Mouse (Mus musculus) limb, embryonic 15.5 days (tissue): ENCODE measurements around the gene Mical3. TPM values are rescaled to one million over a fixed set of nuclear protein-coding genes. Genes with fewer than 3 reads are reported as not detected.

Source experiments
- ATAC-seq: fragments of 200-750 bp; cut with Nextera tagmentation; 2 replicates; pipeline ENCODE4 v1.8.0; 2017; ENCODE audit warnings: low read depth, moderate TSS enrichment; ENCODE audit not compliant: insufficient number of reproducible peaks, low FRiP score, low TSS enrichment
- H3K27ac ChIP-seq: fragments of 300-500 bp; sonication (generic); 2 replicates; pipeline ENCODE4 v1.5.1; 2015; ENCODE audit warnings: moderate library complexity, mild to moderate bottlenecking, inconsistent platforms
- H3K27me3 ChIP-seq: fragments of 300-500 bp; sonication (generic); 2 replicates; pipeline ENCODE4 v1.6.1; 2015; ENCODE audit warnings: inconsistent platforms
- H3K36me3 ChIP-seq: fragments of 300-500 bp; sonication (generic); 2 replicates; pipeline ENCODE4 v1.6.1; 2015; ENCODE audit warnings: inconsistent platforms
- H3K4me1 ChIP-seq: fragments of 300-500 bp; sonication (generic); 2 replicates; pipeline ENCODE4 v1.6.1; 2015; ENCODE audit warnings: inconsistent platforms
- H3K4me2 ChIP-seq: fragments of 300-500 bp; sonication (generic); 2 replicates; pipeline ENCODE4 v1.6.1; 2015; ENCODE audit warnings: mild to moderate bottlenecking, inconsistent platforms
- H3K4me3 ChIP-seq: fragments of 300-500 bp; sonication (generic); 2 replicates; pipeline ENCODE4 v1.5.1; 2015; ENCODE audit warnings: mild to moderate bottlenecking, inconsistent platforms
- H3K9ac ChIP-seq: fragments of 300-500 bp; sonication (generic); 2 replicates; pipeline ENCODE4 v1.6.1; 2015; ENCODE audit warnings: inconsistent platforms
- H3K9me3 ChIP-seq: fragments of 300-500 bp; sonication (generic); 2 replicates; pipeline ENCODE4 v1.6.1; 2016; ENCODE audit warnings: inconsistent platforms
- WGBS: fragments of 180-500 bp; shearing (Covaris S2); methylation state at CpG from one replicate; pipeline ENCODE4 v1.1.7; 2015; 5-methylcytosine and 5-hydroxymethylcytosine counted together
- polyA plus RNA-seq: library from polyadenylated mRNA; unstranded; fragments of >200 nt; fragmentation: Nextera tagmentation; extraction: Ambion mirVana; gene quantifications from 2 replicates; pipeline ENCODE4 v1.2.1, GENCODE M21; 2015

Mical3 gene
- polyA plus RNA-seq, 1 experiment from 2014 or later: 9.7 TPM

- Histone ChIP-seq H3K4me3 (no peak overlapping the region), H3K4me2 (no peak overlapping the region), H3K9ac (no peak overlapping the region), H3K4me1 (peaks cover 19% of the 10 kb centered on the region), H3K27ac (no peak overlapping the region), H3K9me3 (no peaks in the 10 kb centered on the region), H3K36me3 (no peaks in the 10 kb centered on the region), H3K27me3 (no peaks in the 10 kb centered on the region)
- 0 out of 2 replicates have a peak, but pooled peaks have one; percentile 45 for ATAC-seq
- WGBS: 54% methylated on average over 4 of the region's 4 CpGs
Measured at GRCm38 (mm10) chr6:121144066-121144465, 13.3 kb upstream of the Mical3 start.

GRCm38 (mm10) chr6:121143439-121143838, 12.6 kb upstream of the Mical3 start:
- no peak for ATAC-seq
- Histone ChIP-seq H3K4me2 (no peak overlapping the region), H3K4me1 (peaks cover 18% of the 10 kb centered on the region), H3K9me3 (no peaks in the 10 kb centered on the region), H3K9ac (no peak overlapping the region), H3K27me3 (no peaks in the 10 kb centered on the region), H3K36me3 (no peaks in the 10 kb centered on the region), H3K4me3 (no peak overlapping the region), H3K27ac (no peak overlapping the region)
- WGBS: 81% methylated on average over 8 of the region's 8 CpGs

GRCm38 (mm10) chr6:121142298-121142697, 11.5 kb upstream of the Mical3 start:
- Histone ChIP-seq H3K4me3 (no peak overlapping the region), H3K4me1 (peaks cover 16% of the 10 kb centered on the region), H3K36me3 (no peaks in the 10 kb centered on the region), H3K27me3 (no peaks in the 10 kb centered on the region), H3K27ac (no peak overlapping the region), H3K9ac (no peak overlapping the region), H3K9me3 (no peaks in the 10 kb centered on the region), H3K4me2 (no peak overlapping the region)
- no peak for ATAC-seq
- WGBS: 85% methylated on average over 7 of the region's 7 CpGs

- no peaks in the 10 kb centered on the region for H3K36me3 ChIP-seq
- no peak overlapping the region for H3K4me3 ChIP-seq
- no peaks in the 10 kb centered on the region for H3K9me3 ChIP-seq
- peaks cover 4% of the 10 kb centered on the region; the same call in 1 of the 2 replicates for H3K27me3 ChIP-seq
- no peak overlapping the region for H3K4me2 ChIP-seq
- H3K4me1 ChIP-seq: peaks cover 4% of the 10 kb centered on the region; the same call in 1 of the 2 replicates
- WGBS: 58% methylated on average over 1 of the region's 1 CpGs
- H3K27ac ChIP-seq: no peak overlapping the region
- H3K9ac ChIP-seq: no peak overlapping the region
- no peak for ATAC-seq
Measured at GRCm38 (mm10) chr6:121139271-121139670, 8.5 kb upstream of the Mical3 start.

GRCm38 (mm10) chr6:121138338-121139040, 7.7 kb upstream of the Mical3 start:
- H3K9ac ChIP-seq: no peak overlapping the region
- 84% methylated on average over 12 of the region's 12 CpGs for WGBS
- ATAC-seq: no peak

GRCm38 (mm10) chr6:121137222-121137621, 6.4 kb upstream of the Mical3 start:
- H3K4me1 ChIP-seq: no peaks in the 10 kb centered on the region
- H3K9me3 ChIP-seq: no peaks in the 10 kb centered on the region
- peaks cover 9% of the 10 kb centered on the region; the same call in 1 of the 2 replicates for H3K27me3 ChIP-seq
- 50% methylated on average over 6 of the region's 6 CpGs for WGBS
- no peak overlapping the region for H3K9ac ChIP-seq
- no peaks in the 10 kb centered on the region for H3K36me3 ChIP-seq
- H3K27ac ChIP-seq: no peak overlapping the region
- H3K4me3 ChIP-seq: no peak overlapping the region
- no peak overlapping the region for H3K4me2 ChIP-seq
- no peak for ATAC-seq

More at GRCm38 (mm10) chr6:121138338-121139040, 7.7 kb upstream of the Mical3 start:
- Histone ChIP-seq H3K4me2 (no peak overlapping the region), H3K27me3 (peaks cover 4% of the 10 kb centered on the region; the same call in 1 of the 2 replicates), H3K4me1 (no peaks in the 10 kb centered on the region), H3K9me3 (no peaks in the 10 kb centered on the region), H3K36me3 (no peaks in the 10 kb centered on the region), H3K4me3 (no peak overlapping the region), H3K27ac (no peak overlapping the region)

GRCm38 (mm10) chr6:121134884-121135283, 4.1 kb upstream of the Mical3 start:
- no peak for ATAC-seq
- peaks cover 12% of the 10 kb centered on the region for H3K4me1 ChIP-seq
- no peak overlapping the region for H3K4me3 ChIP-seq
- H3K9me3 ChIP-seq: no peaks in the 10 kb centered on the region
- no peaks in the 10 kb centered on the region for H3K36me3 ChIP-seq
- 55% methylated on average over 5 of the region's 5 CpGs for WGBS
- H3K9ac ChIP-seq: no peak overlapping the region
- H3K4me2 ChIP-seq: no peak overlapping the region
- H3K27ac ChIP-seq: no peak overlapping the region
- H3K27me3 ChIP-seq: peaks cover 28% of the 10 kb centered on the region

GRCm38 (mm10) chr6:121134249-121134648, 3.5 kb upstream of the Mical3 start:
- Histone ChIP-seq H3K9ac (no peak overlapping the region), H3K4me1 (peaks cover 17% of the 10 kb centered on the region), H3K36me3 (no peaks in the 10 kb centered on the region), H3K4me3 (no peak overlapping the region), H3K4me2 (no peak overlapping the region), H3K27me3 (peaks cover 31% of the 10 kb centered on the region), H3K27ac (no peak overlapping the region), H3K9me3 (no peaks in the 10 kb centered on the region)
- no peak for ATAC-seq
- WGBS: 45% methylated on average over 3 of the region's 3 CpGs

GRCm38 (mm10) chr6:121130039-121130705, 627 bp downstream of the Mical3 start:
- H3K4me2 ChIP-seq: peak overlapping the region; percentile 73
- H3K4me3 ChIP-seq: peak overlapping the region; percentile 40
- peaks cover 34% of the 10 kb centered on the region for H3K27me3 ChIP-seq
- H3K9ac ChIP-seq: peak overlapping the region; percentile 28; the same call in 1 of the 2 replicates
- peaks cover 18% of the 10 kb centered on the region for H3K4me1 ChIP-seq
- 1% methylated on average over 32 of the region's 32 CpGs for WGBS
- H3K9me3 ChIP-seq: no peaks in the 10 kb centered on the region
- H3K36me3 ChIP-seq: no peaks in the 10 kb centered on the region
- peak; percentile 75 for ATAC-seq
- H3K27ac ChIP-seq: no peak overlapping the region

GRCm38 (mm10) chr6:121129506-121129905, 1.3 kb downstream of the Mical3 start:
- Histone ChIP-seq H3K4me1 (peaks cover 18% of the 10 kb centered on the region), H3K9me3 (no peaks in the 10 kb centered on the region), H3K36me3 (no peaks in the 10 kb centered on the region), H3K4me3 (peak overlapping the region; percentile 40), H3K27me3 (peaks cover 30% of the 10 kb centered on the region), H3K4me2 (peak overlapping the region; percentile 73), H3K27ac (no peak overlapping the region), H3K9ac (peak overlapping the region; percentile 28; the same call in 1 of the 2 replicates)
- 6% methylated on average over 21 of the region's 21 CpGs for WGBS
- ATAC-seq: no peak

GRCm38 (mm10) chr6:121128736-121129135, 2.1 kb downstream of the Mical3 start:
- ATAC-seq: no peak

GRCm38 (mm10) chr6:121127726-121128125, 3.1 kb downstream of the Mical3 start:
- Histone ChIP-seq H3K4me3 (no peak overlapping the region), H3K4me1 (peaks cover 18% of the 10 kb centered on the region), H3K27ac (no peak overlapping the region), H3K27me3 (peaks cover 29% of the 10 kb centered on the region), H3K4me2 (no peak overlapping the region), H3K9ac (no peak overlapping the region), H3K9me3 (no peaks in the 10 kb centered on the region), H3K36me3 (no peaks in the 10 kb centered on the region)
- ATAC-seq: no peak
- WGBS: 77% methylated on average over 3 of the region's 3 CpGs

More at GRCm38 (mm10) chr6:121128736-121129135, 2.1 kb downstream of the Mical3 start:
- Histone ChIP-seq H3K27ac (no peak overlapping the region), H3K4me2 (no peak overlapping the region), H3K4me3 (no peak overlapping the region), H3K9ac (no peak overlapping the region), H3K27me3 (peaks cover 29% of the 10 kb centered on the region), H3K36me3 (no peaks in the 10 kb centered on the region), H3K9me3 (no peaks in the 10 kb centered on the region), H3K4me1 (peaks cover 18% of the 10 kb centered on the region)
- 79% methylated on average over 5 of the region's 5 CpGs for WGBS
